Mouse (Mus musculus) neural tube, embryonic 15.5 days (tissue): ENCODE measurements around the gene Ppfibp2. TPM values are rescaled to one million over a fixed set of nuclear protein-coding genes. Genes with fewer than 3 reads are reported as not detected.
A peak's percentile ranks its signal among the peaks of the same experiment; 100 is the strongest.

ENCODE experiments used
- ATAC-seq: fragments of 200-750 bp; cut with Nextera tagmentation; 2 replicates; pipeline ENCODE4 v1.8.0; 2017; ENCODE audit warnings: mild to moderate bottlenecking, moderate TSS enrichment, moderate library complexity; ENCODE audit not compliant: low FRiP score
- H3K27ac ChIP-seq: fragments of 300-500 bp; sonication (generic); replicated peaks from 2 replicates; pipeline ENCODE4 v1.5.1; 2015; ENCODE audit warnings: mild to moderate bottlenecking, inconsistent platforms
- H3K27me3 ChIP-seq: fragments of 300-500 bp; sonication (generic); replicated peaks from 2 replicates; pipeline ENCODE4 v1.6.1; 2015; ENCODE audit warnings: inconsistent platforms
- H3K36me3 ChIP-seq: fragments of 300-500 bp; sonication (generic); 2 replicates; pipeline ENCODE4 v1.6.1; 2015; ENCODE audit warnings: inconsistent platforms
- H3K4me1 ChIP-seq: fragments of 300-500 bp; sonication (generic); 2 replicates; pipeline ENCODE4 v1.6.1; 2015; ENCODE audit warnings: inconsistent platforms
- H3K4me2 ChIP-seq: fragments of 300-500 bp; sonication (generic); 2 replicates; pipeline ENCODE4 v1.6.1; 2015; ENCODE audit warnings: inconsistent platforms, mild to moderate bottlenecking, moderate library complexity
- H3K4me3 ChIP-seq: fragments of 300-500 bp; sonication (generic); replicated peaks from 2 replicates; pipeline ENCODE4 v1.5.1; 2015; ENCODE audit warnings: mild to moderate bottlenecking, inconsistent platforms
- H3K9ac ChIP-seq: fragments of 300-500 bp; sonication (generic); replicated peaks from 2 replicates; pipeline ENCODE4 v1.6.1; 2015; ENCODE audit warnings: mild to moderate bottlenecking, inconsistent platforms
- H3K9me3 ChIP-seq: fragments of 300-500 bp; sonication (generic); replicated peaks from 2 replicates; pipeline ENCODE4 v1.6.1; 2016; ENCODE audit warnings: inconsistent platforms
- WGBS: fragments of 180-500 bp; shearing (Covaris S2); methylation state at CpG from one replicate; pipeline ENCODE4 v1.1.7; 2015; ENCODE audit warnings: mixed read lengths; 5-methylcytosine and 5-hydroxymethylcytosine counted together
- polyA plus RNA-seq: library from polyadenylated mRNA; unstranded; fragments of >200 nt; fragmentation: Nextera tagmentation; extraction: Ambion mirVana; gene quantifications from 2 replicates; pipeline ENCODE4 v1.2.1, GENCODE M21; 2015

Ppfibp2 gene
- polyA plus RNA-seq, 1 experiment from 2014 or later: 2.5 TPM

DNA sequence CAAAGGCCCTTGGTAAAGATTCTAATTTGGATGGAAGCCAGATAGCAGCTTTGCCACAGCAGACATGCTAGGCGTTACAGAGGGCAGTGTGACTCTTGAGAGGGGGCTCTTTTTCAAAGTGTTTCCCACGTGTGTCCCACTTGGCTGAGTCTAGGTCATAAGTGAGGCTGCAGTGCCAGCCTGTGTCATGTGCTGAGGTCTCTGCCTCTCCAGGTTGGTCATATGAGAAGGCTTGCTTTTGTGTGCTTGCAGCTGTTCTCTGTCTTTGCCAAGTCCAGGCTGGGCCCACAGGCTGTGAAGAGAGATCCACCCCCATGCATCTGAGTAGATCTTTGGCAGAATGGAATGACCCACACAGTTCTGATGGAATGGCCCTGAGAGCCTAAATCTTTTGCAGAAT lies 2.4 kb upstream of the Ppfibp2 start:
- WGBS: 29% methylated on average over 2 of the region's 2 CpGs
- Histone ChIP-seq H3K4me3 (no peak overlapping the region), H3K4me2 (no peak overlapping the region), H3K27ac (no peak overlapping the region), H3K9me3 (no peaks in the 10 kb centered on the region), H3K4me1 (peaks cover 14% of the 10 kb centered on the region), H3K36me3 (no peaks in the 10 kb centered on the region), H3K9ac (no peak overlapping the region), H3K27me3 (peaks cover 5% of the 10 kb centered on the region; the same call in 1 of the 2 replicates)
- ATAC-seq: no peak

DNA sequence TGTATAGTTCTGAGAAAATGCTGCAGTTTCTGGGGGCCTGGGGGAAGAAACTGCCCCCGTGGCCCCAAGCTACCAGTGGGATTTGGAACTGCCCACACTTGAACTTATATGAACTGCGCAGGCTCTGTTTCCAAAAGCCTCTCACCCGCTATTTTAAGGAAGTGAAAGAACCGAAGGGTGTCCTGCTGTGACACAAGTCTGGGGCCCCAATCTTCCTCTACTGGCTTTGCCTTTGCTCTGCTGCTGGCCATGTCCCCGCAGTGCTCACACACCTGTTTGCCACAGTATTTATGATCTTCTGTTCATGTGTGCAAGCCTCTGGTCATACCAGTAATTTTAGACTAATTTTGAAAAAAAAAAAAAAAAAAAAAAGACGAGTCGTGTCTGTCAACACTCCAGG lies 1.1 kb upstream of the Ppfibp2 start:
- whole genome bisulfite sequencing: 34% methylated on average over 7 of the region's 7 CpGs
- Histone ChIP-seq H3K4me3 (peak overlapping the region; percentile 62; the same call in 1 of the 2 replicates), H3K4me1 (peaks cover 14% of the 10 kb centered on the region), H3K36me3 (no peaks in the 10 kb centered on the region), H3K9me3 (no peaks in the 10 kb centered on the region), H3K9ac (no peak overlapping the region), H3K27me3 (peaks cover 5% of the 10 kb centered on the region; the same call in 1 of the 2 replicates), H3K27ac (no peak overlapping the region), H3K4me2 (peak overlapping the region; percentile 100)
- 0 out of 2 replicates have a peak, but pooled peaks have one; percentile 1 for ATAC-seq

DNA sequence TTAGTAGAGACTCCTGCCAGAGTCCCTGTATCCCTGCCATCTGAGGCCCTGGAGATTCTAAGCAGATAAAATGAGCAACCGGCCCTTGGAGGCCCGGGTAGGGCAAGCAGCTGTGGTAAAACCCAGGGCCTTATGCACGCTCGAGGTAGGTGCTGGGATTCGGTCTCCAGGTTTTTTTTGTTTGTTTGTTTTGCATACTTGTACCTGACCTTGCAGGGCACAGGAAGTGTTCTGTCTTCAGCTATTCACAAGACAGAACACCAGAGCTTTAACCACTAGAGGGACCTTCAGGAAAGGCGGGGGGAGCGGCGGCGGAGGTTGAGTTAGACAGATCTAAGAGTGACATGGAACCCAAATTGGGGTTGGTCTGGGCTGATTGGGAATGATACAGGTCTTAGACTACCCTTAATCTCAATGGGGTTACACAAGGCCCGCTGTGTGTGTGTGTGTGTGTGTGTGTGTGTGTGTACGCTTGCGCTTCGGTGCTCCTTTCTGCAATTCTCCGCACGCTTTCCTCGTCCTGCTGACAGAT lies 616 bp upstream of the Ppfibp2 start:
- Histone ChIP-seq H3K27ac (no peak overlapping the region), H3K36me3 (no peaks in the 10 kb centered on the region), H3K4me2 (peak overlapping the region; percentile 100), H3K4me1 (peaks cover 14% of the 10 kb centered on the region), H3K4me3 (peak overlapping the region; percentile 62), H3K9me3 (no peaks in the 10 kb centered on the region), H3K9ac (peak overlapping the region; percentile 54), H3K27me3 (peaks cover 5% of the 10 kb centered on the region; the same call in 1 of the 2 replicates)
- WGBS: 2% methylated on average over 16 of the region's 16 CpGs
- ATAC-seq: peak; percentile 89

DNA sequence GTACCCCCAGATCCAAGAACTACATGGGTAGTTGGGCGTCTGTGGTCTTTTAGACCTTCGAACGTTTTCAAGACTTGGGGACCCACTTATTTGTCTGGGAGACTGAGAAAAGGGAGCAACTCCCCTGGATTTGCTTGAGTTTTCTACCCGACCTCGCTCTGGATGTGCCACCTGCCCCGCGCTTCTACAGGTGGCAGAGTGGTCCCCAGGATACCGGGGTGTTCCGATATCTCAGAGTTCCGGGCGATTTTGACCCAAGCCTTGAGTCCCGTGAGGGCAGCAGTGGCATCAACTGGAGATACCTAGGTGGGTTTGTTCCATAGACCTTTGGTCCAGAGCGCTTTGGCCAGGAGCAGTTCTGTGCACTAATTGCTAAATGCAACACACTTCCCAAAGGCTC lies 419 bp downstream of the Ppfibp2 start:
- peaks cover 5% of the 10 kb centered on the region; the same call in 1 of the 2 replicates for H3K27me3 ChIP-seq
- H3K4me2 ChIP-seq: peak overlapping the region; percentile 100
- no peaks in the 10 kb centered on the region for H3K9me3 ChIP-seq
- H3K9ac ChIP-seq: peak overlapping the region; percentile 54
- peak overlapping the region; percentile 62 for H3K4me3 ChIP-seq
- no peak overlapping the region for H3K27ac ChIP-seq
- no peak for ATAC-seq
- no peaks in the 10 kb centered on the region for H3K36me3 ChIP-seq
- peaks cover 14% of the 10 kb centered on the region for H3K4me1 ChIP-seq
- WGBS: 12% methylated on average over 13 of the region's 13 CpGs

DNA sequence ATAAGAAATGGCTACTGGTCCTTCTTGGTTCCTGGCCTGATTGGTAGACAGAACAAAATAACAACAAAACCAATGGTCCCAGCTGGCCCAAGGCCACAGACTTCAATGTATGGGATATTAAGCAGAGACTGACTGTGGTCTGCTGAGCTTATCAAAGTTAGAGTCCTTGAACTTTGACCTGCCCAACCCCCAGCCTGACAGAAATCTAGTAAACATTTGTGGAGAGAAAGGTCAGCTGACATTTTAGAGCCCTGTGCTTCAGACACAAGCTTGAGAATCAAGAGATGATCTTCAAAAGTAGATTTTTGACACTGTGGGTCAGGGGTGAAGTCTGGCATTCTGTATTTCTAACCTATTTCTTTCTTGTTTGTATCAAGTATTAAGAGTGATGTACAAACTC lies 1.7 kb downstream of the Ppfibp2 start:
- Histone ChIP-seq H3K9ac (no peak overlapping the region), H3K4me2 (no peak overlapping the region), H3K9me3 (no peaks in the 10 kb centered on the region), H3K27ac (no peak overlapping the region), H3K27me3 (peaks cover 5% of the 10 kb centered on the region; the same call in 1 of the 2 replicates), H3K4me1 (peaks cover 14% of the 10 kb centered on the region), H3K4me3 (no peak overlapping the region), H3K36me3 (no peaks in the 10 kb centered on the region)
- ATAC-seq: no peak

DNA sequence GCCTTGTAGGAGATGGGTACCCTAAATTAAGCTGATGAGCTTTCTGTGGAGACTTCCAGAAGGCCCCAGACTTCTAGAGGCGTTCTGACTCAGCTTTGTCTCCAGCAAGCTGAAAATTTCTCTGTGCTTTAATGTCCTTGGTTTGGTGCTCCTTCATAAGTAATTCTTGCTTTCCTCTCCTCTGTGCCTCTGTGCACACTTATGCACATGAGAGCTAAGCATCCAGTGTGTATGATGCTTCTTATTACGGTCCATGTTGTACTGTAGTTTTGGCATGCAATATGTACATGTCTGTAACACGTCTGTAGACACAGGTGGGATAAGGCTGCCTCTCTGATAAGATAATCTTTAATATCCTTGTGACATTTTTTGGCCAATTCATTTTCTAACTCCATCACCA lies 2.9 kb downstream of the Ppfibp2 start:
- 90% methylated on average over 3 of the region's 3 CpGs for WGBS
- H3K9me3 ChIP-seq: no peaks in the 10 kb centered on the region
- no peaks in the 10 kb centered on the region for H3K36me3 ChIP-seq
- H3K27ac ChIP-seq: no peak overlapping the region
- peaks cover 5% of the 10 kb centered on the region; the same call in 1 of the 2 replicates for H3K27me3 ChIP-seq
- ATAC-seq: no peak
- H3K4me1 ChIP-seq: peaks cover 10% of the 10 kb centered on the region
- no peak overlapping the region for H3K4me2 ChIP-seq
- H3K4me3 ChIP-seq: no peak overlapping the region
- H3K9ac ChIP-seq: no peak overlapping the region

DNA sequence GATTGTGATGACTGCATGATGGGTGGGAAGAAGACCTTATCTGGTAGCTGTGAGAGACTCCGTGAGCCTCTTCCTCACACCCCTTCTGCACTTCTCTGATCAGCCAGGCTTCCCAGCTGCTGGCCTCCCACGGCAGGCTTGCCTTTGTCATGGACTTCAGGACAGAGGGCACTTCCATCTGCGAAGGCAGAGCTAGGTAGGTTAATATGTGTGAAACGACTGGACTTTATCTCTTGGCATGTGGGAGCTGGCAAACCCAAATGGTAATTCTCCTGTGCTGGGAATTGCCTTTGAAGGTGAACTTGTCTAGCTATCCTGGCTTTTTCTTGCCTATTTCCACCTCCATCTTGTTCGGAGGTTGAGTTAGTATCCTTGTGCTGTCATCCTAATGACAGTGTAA lies 5.6 kb downstream of the Ppfibp2 start:
- H3K4me3 ChIP-seq: no peak overlapping the region
- ATAC-seq: no peak
- WGBS: 83% methylated on average over 5 of the region's 5 CpGs
- no peak overlapping the region for H3K27ac ChIP-seq
- peaks cover 5% of the 10 kb centered on the region; the same call in 1 of the 2 replicates for H3K27me3 ChIP-seq
- no peak overlapping the region for H3K9ac ChIP-seq
- no peaks in the 10 kb centered on the region for H3K36me3 ChIP-seq
- no peaks in the 10 kb centered on the region for H3K9me3 ChIP-seq
- no peak overlapping the region for H3K4me2 ChIP-seq
- H3K4me1 ChIP-seq: no peaks in the 10 kb centered on the region; the same call in 1 of the 2 replicates

DNA sequence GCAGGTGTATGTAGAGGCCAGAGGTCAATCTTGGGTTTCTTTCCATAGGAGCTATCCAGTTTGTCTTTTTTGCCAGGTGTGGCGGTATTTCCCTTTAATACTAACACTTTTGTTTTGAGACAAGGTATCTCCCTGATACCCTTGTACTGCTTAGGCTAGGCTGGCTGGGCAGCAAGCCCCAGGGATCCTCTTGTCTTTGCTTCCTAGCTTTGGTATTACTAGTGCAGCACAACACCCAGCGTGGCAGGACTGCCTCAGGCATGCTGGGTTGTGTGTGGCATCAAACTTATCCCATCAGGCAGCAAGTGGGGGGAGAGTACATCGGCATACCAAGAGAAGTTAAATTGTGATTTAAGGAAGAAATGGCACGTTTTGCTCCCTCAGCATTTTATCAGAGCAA lies 7.5 kb downstream of the Ppfibp2 start:
- H3K9ac ChIP-seq: no peak overlapping the region
- no peaks in the 10 kb centered on the region for H3K36me3 ChIP-seq
- H3K27me3 ChIP-seq: no peaks in the 10 kb centered on the region
- no peaks in the 10 kb centered on the region for H3K9me3 ChIP-seq
- no peaks in the 10 kb centered on the region for H3K4me1 ChIP-seq
- H3K4me3 ChIP-seq: no peak overlapping the region
- no peak overlapping the region for H3K27ac ChIP-seq
- no peak overlapping the region for H3K4me2 ChIP-seq
- 87% methylated on average over 4 of the region's 4 CpGs for WGBS
- ATAC-seq: no peak

DNA sequence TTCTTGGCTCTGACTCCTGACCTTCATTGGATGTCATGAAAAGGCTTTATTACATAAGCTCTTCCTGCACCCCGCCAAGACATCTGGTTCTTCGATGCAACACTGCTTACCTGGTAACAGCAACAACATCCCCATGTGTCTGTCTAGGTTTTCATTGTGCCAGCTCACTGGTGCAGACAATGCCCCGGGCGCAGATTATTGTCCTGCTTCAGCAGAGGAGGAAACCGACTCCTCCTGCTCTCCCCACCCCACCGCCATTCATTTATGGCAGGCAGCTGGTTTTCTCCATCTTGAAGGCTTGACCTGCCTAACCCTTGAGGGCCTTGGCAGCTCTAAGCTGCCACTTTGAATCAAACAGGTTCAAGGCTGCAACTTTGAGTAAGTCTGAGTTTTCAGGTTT lies 7.9 kb downstream of the Ppfibp2 start:
- Histone ChIP-seq H3K27me3 (no peaks in the 10 kb centered on the region), H3K4me1 (no peaks in the 10 kb centered on the region), H3K27ac (no peak overlapping the region), H3K4me3 (no peak overlapping the region), H3K4me2 (no peak overlapping the region), H3K9me3 (no peaks in the 10 kb centered on the region), H3K9ac (no peak overlapping the region), H3K36me3 (no peaks in the 10 kb centered on the region)
- 60% methylated on average over 6 of the region's 6 CpGs for WGBS
- ATAC-seq: no peak

DNA sequence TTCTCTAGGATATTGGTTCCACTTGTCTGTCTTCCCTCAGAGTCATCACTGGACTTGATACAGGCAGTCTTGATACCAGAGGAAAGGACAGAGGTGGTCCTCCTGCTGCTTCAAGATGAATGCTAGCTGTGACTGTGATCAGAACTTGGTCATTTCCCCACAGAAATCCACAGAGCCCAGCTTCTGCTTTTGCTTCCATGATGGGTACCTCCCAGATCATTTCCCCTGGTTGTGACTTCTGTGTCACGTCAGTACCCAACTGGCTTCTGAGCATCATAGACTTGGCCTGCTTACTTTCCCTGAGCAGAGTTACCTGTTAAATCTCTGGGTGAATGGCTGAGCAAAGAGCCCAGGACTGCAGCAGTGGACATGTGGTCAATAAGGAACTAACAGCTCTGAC lies 12.8 kb downstream of the Ppfibp2 start:
- Histone ChIP-seq H3K4me2 (no peak overlapping the region), H3K9ac (no peak overlapping the region), H3K4me1 (no peaks in the 10 kb centered on the region), H3K27ac (no peak overlapping the region), H3K36me3 (no peaks in the 10 kb centered on the region), H3K9me3 (no peaks in the 10 kb centered on the region), H3K27me3 (no peaks in the 10 kb centered on the region), H3K4me3 (no peak overlapping the region)
- no peak for ATAC-seq
- 94% methylated on average over 1 of the region's 1 CpGs for WGBS

DNA sequence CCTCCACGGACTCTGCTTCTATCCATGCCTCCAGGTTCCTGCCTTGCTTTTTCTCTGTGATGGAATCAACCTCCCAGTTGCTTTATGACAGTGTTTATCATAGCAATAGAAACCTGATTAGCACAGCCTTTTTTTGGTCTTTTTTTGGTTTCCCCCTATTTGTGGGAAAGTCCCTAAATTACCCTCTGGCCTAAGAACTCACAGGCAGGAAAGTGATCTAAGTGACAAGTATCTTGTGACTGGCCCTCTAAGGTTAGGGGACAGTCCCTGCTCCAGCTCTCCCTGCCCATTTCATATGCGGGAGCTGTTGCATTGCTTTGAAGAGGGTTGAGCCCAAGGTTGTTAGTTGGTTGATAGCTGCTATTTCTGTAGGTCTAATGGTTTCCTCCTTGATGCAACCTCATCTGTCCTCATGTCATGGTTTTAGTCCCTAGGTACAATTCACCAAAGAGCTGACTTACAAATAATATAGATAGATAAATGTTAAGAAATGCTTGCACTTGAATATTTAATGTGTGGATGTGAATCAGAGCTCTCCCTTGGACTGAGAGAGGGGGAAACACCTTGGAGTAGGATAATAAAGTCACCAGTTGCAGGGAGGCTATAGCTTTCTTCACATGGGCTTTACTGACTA lies 14.7 kb downstream of the Ppfibp2 start:
- 87% methylated on average over 2 of the region's 2 CpGs for WGBS
- H3K4me3 ChIP-seq: no peak overlapping the region
- H3K27ac ChIP-seq: no peak overlapping the region
- no peaks in the 10 kb centered on the region for H3K27me3 ChIP-seq
- H3K4me2 ChIP-seq: no peak overlapping the region
- H3K36me3 ChIP-seq: no peaks in the 10 kb centered on the region
- H3K9ac ChIP-seq: no peak overlapping the region
- ATAC-seq: no peak
- H3K9me3 ChIP-seq: no peaks in the 10 kb centered on the region
- H3K4me1 ChIP-seq: no peaks in the 10 kb centered on the region

DNA sequence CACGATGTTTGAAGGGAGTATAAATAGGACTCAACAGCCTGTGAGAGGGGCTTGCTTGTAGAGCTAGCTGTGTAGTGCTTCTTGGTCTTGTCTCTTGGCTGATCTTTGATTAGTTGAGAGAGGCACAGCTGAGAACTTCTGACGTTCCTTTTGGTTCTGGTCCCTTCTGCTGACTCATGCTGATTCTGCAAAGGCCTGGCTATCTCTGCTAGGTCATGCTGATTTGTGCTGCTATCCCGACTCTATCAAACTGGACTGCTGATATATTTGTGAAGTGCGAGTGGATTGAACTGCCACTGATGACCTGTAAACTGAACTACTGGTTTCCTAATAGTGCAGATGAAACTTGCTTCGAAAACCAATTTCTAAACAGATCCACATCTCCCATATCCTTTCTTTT lies 15.9 kb downstream of the Ppfibp2 start:
- Histone ChIP-seq H3K27ac (no peak overlapping the region), H3K4me3 (no peak overlapping the region), H3K4me1 (no peaks in the 10 kb centered on the region), H3K9ac (no peak overlapping the region), H3K4me2 (no peak overlapping the region), H3K27me3 (no peaks in the 10 kb centered on the region), H3K9me3 (no peaks in the 10 kb centered on the region), H3K36me3 (no peaks in the 10 kb centered on the region)
- 89% methylated on average over 5 of the region's 5 CpGs for whole genome bisulfite sequencing
- no peak for ATAC-seq
